Mouse (Mus musculus) G1E (cell line): Measurements from ENCODE around the gene Nucks1. TPM values are rescaled to one million over a fixed set of nuclear protein-coding genes. Genes with fewer than 3 reads are reported as not detected.
A peak's percentile ranks its signal among the peaks of the same experiment; 100 is the strongest.

Source experiments
- ATAC-seq: 2 replicates; pipeline ENCODE4 v1.8.0; 2016; ENCODE audit warnings: mild to moderate bottlenecking; ENCODE audit not compliant: insufficient number of reproducible peaks, poor library complexity, low FRiP score, severe bottlenecking; ENCODE audit errors: extremely low read depth
- DNase-seq: peaks from one replicate; pipeline ENCODE4 v3.0.0; 2012; ENCODE audit warnings: low spot score
- H3K27me3 ChIP-seq: 2 replicates; pipeline ENCODE4 v1.6.1; 2012; ENCODE audit warnings: mild to moderate bottlenecking, low read length, inconsistent platforms; ENCODE audit not compliant: insufficient read depth
- H3K36me3 ChIP-seq: replicated peaks from 2 replicates; pipeline ENCODE3; 2012; ENCODE audit warnings: mild to moderate bottlenecking, inconsistent platforms
- H3K4me1 ChIP-seq: 2 replicates; pipeline ENCODE4 v1.6.1; 2012; ENCODE audit warnings: low read depth, low read length, inconsistent platforms, mixed read lengths; ENCODE audit not compliant: insufficient read depth
- H3K4me3 ChIP-seq: 2 replicates; pipeline ENCODE4 v1.5.1; 2012; ENCODE audit warnings: low read depth, mild to moderate bottlenecking, inconsistent platforms, low read length, moderate library complexity, mixed read lengths
- H3K9me3 ChIP-seq: replicated peaks from 2 replicates; pipeline ENCODE4 v1.6.1; 2012; ENCODE audit warnings: inconsistent platforms
- CTCF ChIP-seq: IDR thresholded peaks from 2 replicates; pipeline ENCODE4 v1.5.1; 2012; ENCODE audit warnings: low read depth, low read length, inconsistent platforms, mixed read lengths
- GATA1 ChIP-seq: IDR thresholded peaks from 2 replicates; pipeline ENCODE4 v1.6.1; 2012; ENCODE audit warnings: borderline replicate concordance, low read length, inconsistent platforms, mixed read lengths
- GATA2 ChIP-seq: IDR thresholded peaks from 2 replicates; pipeline ENCODE4 v1.6.1; 2012; ENCODE audit warnings: low read depth, low read length, inconsistent platforms, borderline replicate concordance
- POLR2AphosphoS5 ChIP-seq: IDR thresholded peaks from 2 replicates; pipeline ENCODE4 v1.6.1; 2012; ENCODE audit warnings: low read depth, low read length, inconsistent platforms; ENCODE audit not compliant: insufficient replicate concordance
- TAL1 ChIP-seq: conservative IDR thresholded peaks from 2 replicates; pipeline ENCODE4 v1.6.1; 2012; ENCODE audit warnings: low read depth, low read length, inconsistent platforms, mixed read lengths
- polyA plus RNA-seq: library from polyadenylated mRNA; stranded (reverse); fragments of >175 nt; gene quantifications from 2 replicates; pipeline ENCODE4 v1.2.3, GENCODE M21; 2012
- total RNA-seq, 2 experiments: library from RNA; stranded (forward) in 1 of 2; stranded (reverse) in 1 of 2; fragments of 200-1000 nt in 1 of 2; fragments of >200 nt in 1 of 2; fragmentation: Nextera tagmentation in 1 of 2; gene quantifications; 2 replicates each; pipeline ENCODE4 v1.2.3; 2014 to 2017

Nucks1 gene
- total and polyA plus RNA-seq, 3 experiments: 35.2 to 507 (median 376) TPM

- Histone ChIP-seq H3K36me3 (no peaks in the 10 kb centered on the region), H3K9me3 (no peaks in the 10 kb centered on the region), H3K4me3 (no peak overlapping the region), H3K4me1 (no peaks in the 10 kb centered on the region), H3K27me3 (peaks cover 26% of the 10 kb centered on the region)
- ATAC-seq (no peak), DNase-seq (no peak)
- TF ChIP-seq GATA2: no peak
- TF ChIP-seq GATA1: no peak
- TF ChIP-seq POLR2AphosphoS5: no peak
- TF ChIP-seq CTCF: no peak
- no peak for TF ChIP-seq TAL1
Observed at GRCm38 (mm10) chr1:131869561-131869960, 40.8 kb upstream of the Nucks1 start.

- ATAC-seq (no peak), DNase-seq (no peak)
- Histone ChIP-seq H3K4me1 (no peaks in the 10 kb centered on the region), H3K36me3 (no peaks in the 10 kb centered on the region), H3K9me3 (no peaks in the 10 kb centered on the region), H3K4me3 (no peak overlapping the region), H3K27me3 (peaks cover 24% of the 10 kb centered on the region)
- TF ChIP-seq TAL1 (no peak), GATA1 (no peak), POLR2AphosphoS5 (no peak), GATA2 (no peak), CTCF (no peak)
Observed at GRCm38 (mm10) chr1:131872856-131873255, 37.5 kb upstream of the Nucks1 start.

- Histone ChIP-seq H3K27me3 (peaks cover 34% of the 10 kb centered on the region), H3K4me1 (no peaks in the 10 kb centered on the region), H3K4me3 (no peak overlapping the region), H3K9me3 (no peaks in the 10 kb centered on the region), H3K36me3 (no peaks in the 10 kb centered on the region)
- DNase-seq: no peak
- no peak for ATAC-seq
- TF ChIP-seq TAL1 (no peak), GATA2 (no peak), POLR2AphosphoS5 (no peak), GATA1 (no peak), CTCF (no peak)
Observed at GRCm38 (mm10) chr1:131879816-131880215, 30.5 kb upstream of the Nucks1 start.

GRCm38 (mm10) chr1:131882787-131883186 lies 27.5 kb upstream of the Nucks1 start:
- H3K4me1 ChIP-seq: no peaks in the 10 kb centered on the region
- no peaks in the 10 kb centered on the region for H3K36me3 ChIP-seq
- no peaks in the 10 kb centered on the region for H3K9me3 ChIP-seq
- TF ChIP-seq GATA1 (no peak), CTCF (peak; percentile 82)
- DNase-seq (no peak), ATAC-seq (no peak)
- peaks cover 41% of the 10 kb centered on the region for H3K27me3 ChIP-seq
- no peak overlapping the region for H3K4me3 ChIP-seq

GRCm38 (mm10) chr1:131886173-131886572 lies 24.2 kb upstream of the Nucks1 start:
- Histone ChIP-seq H3K27me3 (peaks cover 30% of the 10 kb centered on the region), H3K4me1 (no peaks in the 10 kb centered on the region), H3K9me3 (no peaks in the 10 kb centered on the region), H3K4me3 (no peak overlapping the region), H3K36me3 (no peaks in the 10 kb centered on the region)
- no peak for ATAC-seq
- no peak for DNase-seq
- no peak for TF ChIP-seq TAL1
- no peak for TF ChIP-seq GATA1
- no peak for TF ChIP-seq GATA2
- no peak for TF ChIP-seq CTCF
- no peak for TF ChIP-seq POLR2AphosphoS5

GRCm38 (mm10) chr1:131886641-131887040 lies 23.7 kb upstream of the Nucks1 start:
- H3K4me3 ChIP-seq: no peak overlapping the region
- ATAC-seq: no peak
- H3K4me1 ChIP-seq: no peaks in the 10 kb centered on the region
- H3K27me3 ChIP-seq: peaks cover 34% of the 10 kb centered on the region
- no peaks in the 10 kb centered on the region for H3K36me3 ChIP-seq
- H3K9me3 ChIP-seq: no peaks in the 10 kb centered on the region
- no peak for DNase-seq
- TF ChIP-seq POLR2AphosphoS5 (no peak), CTCF (no peak), GATA2 (no peak), GATA1 (no peak), TAL1 (no peak)
